Mouse (Mus musculus) kidney, embryonic 14.5 days (tissue): ENCODE data around the gene Ptma. TPM values are rescaled to one million over a fixed set of nuclear protein-coding genes. Genes with fewer than 3 reads are reported as not detected.

ENCODE experiments used
- ATAC-seq: fragments of 200-750 bp; cut with Nextera tagmentation; 2 replicates; pipeline ENCODE4 v1.8.0; 2017; ENCODE audit warnings: moderate number of reproducible peaks, mild to moderate bottlenecking, moderate TSS enrichment, moderate library complexity; ENCODE audit not compliant: low FRiP score, low TSS enrichment
- H3K27ac ChIP-seq: fragments of 300-500 bp; sonication (generic); 2 replicates; pipeline ENCODE4 v1.5.1; 2014; ENCODE audit warnings: low read depth, mild to moderate bottlenecking, low read length, moderate library complexity, mixed read lengths
- H3K27me3 ChIP-seq: fragments of 300-500 bp; sonication (generic); 2 replicates; pipeline ENCODE4 v1.6.1; 2014; ENCODE audit warnings: mild to moderate bottlenecking, low read length; ENCODE audit not compliant: control insufficient read depth, insufficient read depth
- H3K36me3 ChIP-seq: fragments of 300-500 bp; sonication (generic); 2 replicates; pipeline ENCODE4 v1.6.1; 2014; ENCODE audit warnings: low read length, mixed read lengths; ENCODE audit not compliant: control insufficient read depth, insufficient read depth
- H3K4me1 ChIP-seq: fragments of 300-500 bp; sonication (generic); 2 replicates; pipeline ENCODE4 v1.6.1; 2014; ENCODE audit warnings: low read length, mixed read lengths; ENCODE audit not compliant: control insufficient read depth, insufficient read depth
- H3K4me2 ChIP-seq: fragments of 300-500 bp; sonication (generic); replicated peaks from 2 replicates; pipeline ENCODE4 v1.6.1; 2014; ENCODE audit warnings: low read depth, mild to moderate bottlenecking, low read length
- H3K4me3 ChIP-seq: fragments of 300-500 bp; sonication (generic); 2 replicates; pipeline ENCODE4 v1.5.1; 2014; ENCODE audit warnings: mild to moderate bottlenecking, low read length
- H3K9ac ChIP-seq: fragments of 300-500 bp; sonication (generic); 2 replicates; pipeline ENCODE4 v1.6.1; 2014; ENCODE audit warnings: low read depth, mild to moderate bottlenecking, low read length, moderate library complexity
- H3K9me3 ChIP-seq: fragments of 300-500 bp; sonication (generic); 2 replicates; pipeline ENCODE4 v1.6.1; 2016; ENCODE audit warnings: low read length; ENCODE audit not compliant: control insufficient read depth
- WGBS: fragments of 180-500 bp; shearing (Covaris S2); extraction: QIAGEN DNeasy Blood & Tissue Kit; methylation state at CpG from one replicate; pipeline ENCODE4 v1.1.7; 2014; 5-methylcytosine and 5-hydroxymethylcytosine counted together
- polyA plus RNA-seq: library from polyadenylated mRNA; unstranded; fragments of >200 nt; fragmentation: Nextera tagmentation; extraction: Ambion mirVana; gene quantifications from 2 replicates; pipeline ENCODE4 v1.2.1, GENCODE M21; 2014

Gene Ptma
- 3,750 and 4,450 TPM in 2 replicates for polyA plus RNA-seq

- Histone ChIP-seq H3K36me3 (peaks cover 23% of the 10 kb centered on the region), H3K27ac (peak within 1 kb of the TSS; percentile 95), H3K9ac (peak within 1 kb of the TSS; percentile 100), H3K4me1 (peaks cover 17% of the 10 kb centered on the region), H3K4me3 (peak within 1 kb of the TSS; percentile 100), H3K4me2 (peak within 1 kb of the TSS; percentile 86), H3K9me3 (no peaks in the 10 kb centered on the region), H3K27me3 (no peaks in the 10 kb centered on the region)
- peak; percentile 94 for ATAC-seq
- WGBS: under 1% methylated on average over 54 of the region's 63 CpGs
Measured at GRCm38 (mm10) chr1:86526116-86526788, at the start of gene Ptma. Gene Ptma (plus strand): TSS chr1:86526726.

GRCm38 (mm10) chr1:86477738-86478285, 48.7 kb upstream of the Ptma start:
- Histone ChIP-seq H3K36me3 (no peaks in the 10 kb centered on the region), H3K27ac (no peak overlapping the region), H3K4me2 (no peak overlapping the region), H3K4me1 (peaks cover 11% of the 10 kb centered on the region), H3K27me3 (no peaks in the 10 kb centered on the region), H3K4me3 (no peak overlapping the region), H3K9ac (no peak overlapping the region), H3K9me3 (no peaks in the 10 kb centered on the region)
- 89% methylated on average over 5 of the region's 5 CpGs for WGBS
- no peak for ATAC-seq

- Histone ChIP-seq H3K4me3 (no peak overlapping the region), H3K9me3 (no peaks in the 10 kb centered on the region), H3K36me3 (no peaks in the 10 kb centered on the region), H3K4me2 (no peak overlapping the region), H3K27ac (peak overlapping the region; percentile 20; the same call in 1 of the 2 replicates), H3K9ac (no peak overlapping the region), H3K4me1 (peaks cover 9% of the 10 kb centered on the region), H3K27me3 (no peaks in the 10 kb centered on the region)
- ATAC-seq: peak; percentile 74
- WGBS: 55% methylated on average over 8 of the region's 8 CpGs
Measured at GRCm38 (mm10) chr1:86479099-86479825, 47.3 kb upstream of the Ptma start.

- Histone ChIP-seq H3K4me1 (peaks cover 9% of the 10 kb centered on the region), H3K9me3 (no peaks in the 10 kb centered on the region), H3K9ac (no peak overlapping the region), H3K27ac (peak overlapping the region; percentile 93; the same call in 1 of the 2 replicates), H3K27me3 (no peaks in the 10 kb centered on the region), H3K4me3 (no peak overlapping the region), H3K4me2 (no peak overlapping the region), H3K36me3 (no peaks in the 10 kb centered on the region)
- ATAC-seq: no peak
- 78% methylated on average over 6 of the region's 6 CpGs for WGBS
Measured at GRCm38 (mm10) chr1:86480288-86480687, 46.2 kb upstream of the Ptma start.

- 46% methylated on average over 8 of the region's 8 CpGs for WGBS
- Histone ChIP-seq H3K4me2 (no peak overlapping the region), H3K4me3 (no peak overlapping the region), H3K27ac (peak overlapping the region; percentile 93), H3K9me3 (no peaks in the 10 kb centered on the region), H3K4me1 (peaks cover 9% of the 10 kb centered on the region), H3K27me3 (no peaks in the 10 kb centered on the region), H3K9ac (no peak overlapping the region; the same call in 1 of the 2 replicates), H3K36me3 (no peaks in the 10 kb centered on the region)
- peak; percentile 4; the same call in 1 of the 2 replicates for ATAC-seq
Measured at GRCm38 (mm10) chr1:86480735-86481447, 45.6 kb upstream of the Ptma start.

- 38% methylated on average over 7 of the region's 7 CpGs for WGBS
- no peak overlapping the region for H3K9ac ChIP-seq
Measured at GRCm38 (mm10) chr1:86481468-86481867, 45.1 kb upstream of the Ptma start.

GRCm38 (mm10) chr1:86482288-86482687, 44.2 kb upstream of the Ptma start:
- H3K4me3 ChIP-seq: no peak overlapping the region
- H3K9ac ChIP-seq: no peak overlapping the region
- WGBS: 75% methylated on average over 11 of the region's 11 CpGs

More at GRCm38 (mm10) chr1:86481468-86481867, 45.1 kb upstream of the Ptma start:
- ATAC-seq: peak; percentile 91
- peak overlapping the region; percentile 93 for H3K27ac ChIP-seq
- peaks cover 9% of the 10 kb centered on the region for H3K4me1 ChIP-seq
- H3K9me3 ChIP-seq: no peaks in the 10 kb centered on the region
- no peaks in the 10 kb centered on the region for H3K27me3 ChIP-seq
- H3K4me2 ChIP-seq: no peak overlapping the region
- no peaks in the 10 kb centered on the region for H3K36me3 ChIP-seq
- no peak overlapping the region for H3K4me3 ChIP-seq

GRCm38 (mm10) chr1:86482761-86483160, 43.8 kb upstream of the Ptma start:
- no peaks in the 10 kb centered on the region for H3K27me3 ChIP-seq
- H3K36me3 ChIP-seq: no peaks in the 10 kb centered on the region
- no peaks in the 10 kb centered on the region for H3K9me3 ChIP-seq
- H3K4me1 ChIP-seq: peaks cover 9% of the 10 kb centered on the region
- H3K9ac ChIP-seq: no peak overlapping the region; the same call in 1 of the 2 replicates
- no peak overlapping the region for H3K4me3 ChIP-seq
- 45% methylated on average over 1 of the region's 1 CpGs for WGBS
- no peak overlapping the region for H3K4me2 ChIP-seq
- no peak for ATAC-seq
- H3K27ac ChIP-seq: peak overlapping the region; percentile 93; the same call in 1 of the 2 replicates

More at GRCm38 (mm10) chr1:86482288-86482687, 44.2 kb upstream of the Ptma start:
- Histone ChIP-seq H3K4me1 (peaks cover 9% of the 10 kb centered on the region), H3K4me2 (no peak overlapping the region), H3K27ac (peak overlapping the region; percentile 93), H3K9me3 (no peaks in the 10 kb centered on the region), H3K27me3 (no peaks in the 10 kb centered on the region), H3K36me3 (no peaks in the 10 kb centered on the region)
- ATAC-seq: no peak
